Mouse (Mus musculus): ENCODE measurements around the gene Id3.

DNA sequence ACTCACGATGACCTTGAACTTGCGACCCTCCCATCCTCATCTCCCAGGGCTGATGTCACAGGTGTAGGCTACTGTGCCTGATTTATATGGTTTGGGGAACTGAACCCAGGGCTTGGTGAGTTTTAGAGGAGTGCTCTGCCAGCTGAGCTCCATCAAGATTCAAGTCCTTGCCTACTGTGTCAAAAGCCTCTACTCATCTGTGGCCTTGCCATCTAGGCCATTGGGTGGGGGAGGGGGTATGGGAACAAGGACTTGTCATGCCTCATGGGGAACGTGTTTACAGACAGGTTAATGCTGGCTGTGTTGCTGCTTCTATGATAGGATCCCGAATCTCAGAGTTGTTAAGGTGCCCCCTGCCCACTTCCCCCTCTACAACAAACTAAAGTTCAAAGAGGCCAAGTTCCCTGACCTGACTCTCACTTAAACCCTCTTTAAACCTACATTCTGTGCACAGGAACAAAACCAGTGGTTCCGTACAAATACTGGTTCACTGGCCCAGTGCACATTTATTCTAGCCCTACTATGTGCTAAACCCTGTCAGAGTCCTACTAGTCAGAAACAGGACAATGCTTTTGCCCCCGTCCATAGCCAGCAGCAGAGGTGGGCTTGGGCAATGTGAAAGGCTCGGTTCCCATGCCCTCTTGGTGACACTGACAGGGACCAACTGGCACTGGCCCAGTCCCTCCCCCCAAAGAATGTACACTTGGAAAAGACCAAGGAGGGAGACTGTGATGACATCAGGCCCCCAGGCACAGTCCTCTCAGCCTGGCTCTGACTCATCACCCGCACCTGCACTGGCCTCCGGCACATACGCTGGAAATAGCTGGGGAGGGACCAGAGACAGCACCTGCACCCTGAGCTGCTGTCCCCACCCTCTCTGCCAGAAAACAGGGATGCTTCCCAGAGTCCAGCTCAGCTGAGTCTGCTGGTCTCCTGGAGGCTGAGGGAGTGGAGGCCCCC is 33.1 kb upstream of the Id3 start:
- TF ChIP-seq GATA1 (IDR thresholded peaks at IDR 0.05; ENCODE audit: low read length): no peak
- TF ChIP-seq TAL1 (IDR thresholded peaks at IDR 0.05; ENCODE audit: low read length): no peak
